Mouse (Mus musculus): ENCODE data around the gene Dbx2. TPM values are rescaled to one million over a fixed set of nuclear protein-coding genes. Genes with fewer than 3 reads are reported as not detected.
A peak's percentile ranks its signal among the peaks of the same experiment; 100 is the strongest.

Gene Dbx2
- polyA plus RNA-seq, 1 experiment from 2014 or later: not detected

- H3K36me3 ChIP-seq (ENCODE audit: control insufficient read depth, insufficient read depth): no peaks in the 10 kb centered on the region
- TF ChIP-seq CTCF (IDR thresholded peaks at IDR 0.05; ENCODE audit: low read depth): no peak
- peaks cover 39% of the 10 kb centered on the region for H3K27me3 ChIP-seq (replicated peaks; ENCODE audit: control insufficient read depth, insufficient read depth, low read length)
- H3K9me3 ChIP-seq (ENCODE audit: control insufficient read depth): no peaks in the 10 kb centered on the region
- no peaks in the 10 kb centered on the region for H3K4me1 ChIP-seq (replicated peaks; ENCODE audit: control insufficient read depth, insufficient read depth, low read length)
- 1% methylated on average over 48 of the region's 49 CpGs for WGBS
- no peak for ATAC-seq
- peak overlapping the region; percentile 47 for H3K4me2 ChIP-seq (replicated peaks; ENCODE audit: low read depth)
- peak overlapping the region; percentile 12 for H3K4me3 ChIP-seq (ENCODE audit: low read depth, low read length)
- no peak overlapping the region for H3K9ac ChIP-seq (ENCODE audit: low read depth, low read length)
- no peak overlapping the region for H3K27ac ChIP-seq (ENCODE audit: low read depth, low read length)
These were observed 1.4 kb downstream of the Dbx2 start for GRCm38 (mm10) chr15:95654211-95654897.

GRCm38 (mm10) chr15:95653812-95654210 is 1.9 kb downstream of the Dbx2 start:
- no peaks in the 10 kb centered on the region for H3K4me1 ChIP-seq (replicated peaks; ENCODE audit: control insufficient read depth, insufficient read depth, low read length)
- peak overlapping the region; percentile 12; the same call in 1 of the 2 replicates for H3K4me3 ChIP-seq (ENCODE audit: low read depth, low read length)
- no peak overlapping the region for H3K27ac ChIP-seq (ENCODE audit: low read depth, low read length)
- no peak for TF ChIP-seq CTCF (IDR thresholded peaks at IDR 0.05; ENCODE audit: low read depth)
- H3K9ac ChIP-seq (ENCODE audit: low read depth, low read length): no peak overlapping the region
- 6% methylated on average over 6 of the region's 6 CpGs for WGBS
- peak overlapping the region; percentile 47; the same call in 1 of the 2 replicates for H3K4me2 ChIP-seq (replicated peaks; ENCODE audit: low read depth)
- H3K9me3 ChIP-seq (ENCODE audit: control insufficient read depth): no peaks in the 10 kb centered on the region
- H3K36me3 ChIP-seq (ENCODE audit: control insufficient read depth, insufficient read depth): no peaks in the 10 kb centered on the region
- no peak for ATAC-seq
- peaks cover 44% of the 10 kb centered on the region for H3K27me3 ChIP-seq (replicated peaks; ENCODE audit: control insufficient read depth, insufficient read depth, low read length)

DNA sequence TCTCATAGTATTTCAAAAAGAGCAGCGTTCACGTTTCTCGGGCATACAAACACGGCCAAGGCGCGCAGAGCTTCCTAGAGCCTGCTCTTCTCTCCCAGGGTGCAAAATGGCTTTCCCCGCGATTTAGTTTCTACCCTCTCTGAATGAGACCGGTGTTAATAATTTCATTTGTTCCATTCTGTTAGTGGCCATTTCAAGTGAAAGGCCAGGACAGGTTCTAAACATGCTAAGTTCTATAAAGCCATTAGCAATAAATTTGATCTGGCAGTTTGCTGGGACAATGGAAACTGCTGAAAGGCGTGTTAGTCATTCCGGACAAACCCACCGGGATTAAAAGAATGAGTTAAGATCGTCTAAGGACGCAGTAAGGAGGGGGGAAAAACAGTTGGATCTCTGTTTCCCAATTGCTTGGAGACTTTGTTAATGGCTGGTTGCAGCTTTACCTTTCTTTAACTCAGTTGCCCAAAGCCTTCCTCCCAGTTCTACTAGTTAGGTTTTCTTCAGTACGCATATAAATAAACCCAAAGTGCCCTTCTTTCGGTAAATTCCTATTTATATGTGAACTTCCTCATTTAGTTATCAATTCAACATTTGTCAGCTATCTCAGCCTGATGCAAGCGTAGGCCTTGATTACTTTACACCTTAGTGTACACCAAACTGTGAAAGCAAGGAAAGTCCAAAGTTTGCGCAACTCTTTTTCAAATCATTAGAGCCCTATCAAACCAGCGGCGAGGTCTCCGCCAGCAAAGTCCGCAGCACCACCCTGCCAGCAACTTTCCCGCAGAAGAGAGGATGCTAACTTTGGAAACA is 2.7 kb downstream of the Dbx2 start:
- Histone ChIP-seq H3K4me2 (replicated peaks; ENCODE audit: low read depth) (no peak overlapping the region), H3K9ac (ENCODE audit: low read depth, low read length) (no peak overlapping the region), H3K27me3 (replicated peaks; ENCODE audit: control insufficient read depth, insufficient read depth, low read length) (peaks cover 44% of the 10 kb centered on the region), H3K4me3 (ENCODE audit: low read depth, low read length) (no peak overlapping the region), H3K27ac (ENCODE audit: low read depth, low read length) (no peak overlapping the region), H3K4me1 (replicated peaks; ENCODE audit: control insufficient read depth, insufficient read depth, low read length) (no peaks in the 10 kb centered on the region), H3K9me3 (ENCODE audit: control insufficient read depth) (no peaks in the 10 kb centered on the region), H3K36me3 (ENCODE audit: control insufficient read depth, insufficient read depth) (no peaks in the 10 kb centered on the region)
- 8% methylated on average over 23 of the region's 23 CpGs for WGBS
- TF ChIP-seq CTCF (IDR thresholded peaks at IDR 0.05; ENCODE audit: low read depth): no peak
- ATAC-seq: no peak

DNA sequence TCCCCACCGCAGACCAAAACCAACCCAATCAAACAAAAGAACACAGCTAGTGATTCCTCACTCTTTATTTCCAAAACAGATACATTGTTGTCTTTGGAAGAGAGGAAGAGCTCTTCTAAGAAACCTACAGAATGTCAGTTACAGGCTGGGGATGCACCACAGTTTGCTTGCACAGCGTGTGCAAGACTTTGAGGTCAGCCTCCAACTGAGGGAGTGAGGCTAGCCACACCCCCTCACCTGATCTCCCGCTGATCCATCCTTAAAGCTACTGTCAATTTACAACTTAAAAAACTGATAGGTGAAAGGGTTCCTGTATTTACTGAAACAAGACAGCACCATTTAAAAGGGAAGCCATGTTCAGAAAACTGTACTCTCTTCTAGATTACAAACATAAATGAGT is 3.9 kb downstream of the Dbx2 start:
- WGBS: 6% methylated on average over 3 of the region's 3 CpGs

DNA sequence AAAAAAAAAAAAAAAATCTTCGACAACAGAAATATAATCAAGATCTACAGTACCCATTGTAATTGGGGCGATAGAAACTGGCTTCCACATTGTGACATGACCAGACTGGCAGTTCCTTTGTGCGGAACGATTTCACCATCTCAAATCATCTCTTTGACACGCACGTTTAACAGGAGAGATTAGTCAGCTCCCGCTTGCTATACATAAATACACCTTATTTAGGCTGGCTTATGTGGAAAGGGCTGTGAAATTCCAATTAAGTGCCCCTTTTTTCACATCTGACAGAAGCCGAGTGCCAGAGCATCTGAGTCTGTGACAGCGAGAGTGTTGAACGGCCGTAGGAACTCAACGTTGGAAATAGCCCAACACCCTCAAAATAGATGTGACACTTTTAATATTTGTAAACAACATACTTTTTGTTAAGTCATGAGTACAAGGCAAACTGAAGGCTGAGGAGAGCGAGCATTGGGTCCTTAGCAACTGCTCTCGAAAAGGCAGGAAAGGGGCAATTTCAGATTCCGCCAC is 12.2 kb downstream of the Dbx2 start:
- Histone ChIP-seq H3K9ac (ENCODE audit: low read depth, low read length) (no peak overlapping the region), H3K9me3 (ENCODE audit: control insufficient read depth) (no peaks in the 10 kb centered on the region), H3K27ac (ENCODE audit: low read depth, low read length) (no peak overlapping the region), H3K4me1 (replicated peaks; ENCODE audit: control insufficient read depth, insufficient read depth, low read length) (no peaks in the 10 kb centered on the region), H3K4me3 (ENCODE audit: low read depth, low read length) (no peak overlapping the region), H3K27me3 (replicated peaks; ENCODE audit: control insufficient read depth, insufficient read depth, low read length) (no peaks in the 10 kb centered on the region), H3K4me2 (replicated peaks; ENCODE audit: low read depth) (no peak overlapping the region), H3K36me3 (ENCODE audit: control insufficient read depth, insufficient read depth) (no peaks in the 10 kb centered on the region)
- 78% methylated on average over 15 of the region's 15 CpGs for WGBS
- no peak for TF ChIP-seq CTCF (IDR thresholded peaks at IDR 0.05; ENCODE audit: low read depth)
- no peak for ATAC-seq

More for the DNA sequence above, 3.9 kb downstream of the Dbx2 start:
- Histone ChIP-seq H3K4me3 (ENCODE audit: low read depth, low read length) (no peak overlapping the region), H3K27ac (ENCODE audit: low read depth, low read length) (no peak overlapping the region), H3K4me1 (replicated peaks; ENCODE audit: control insufficient read depth, insufficient read depth, low read length) (no peaks in the 10 kb centered on the region), H3K27me3 (replicated peaks; ENCODE audit: control insufficient read depth, insufficient read depth, low read length) (peaks cover 44% of the 10 kb centered on the region), H3K9me3 (ENCODE audit: control insufficient read depth) (no peaks in the 10 kb centered on the region), H3K4me2 (replicated peaks; ENCODE audit: low read depth) (no peak overlapping the region), H3K36me3 (ENCODE audit: control insufficient read depth, insufficient read depth) (no peaks in the 10 kb centered on the region), H3K9ac (ENCODE audit: low read depth, low read length) (no peak overlapping the region)
- ATAC-seq: no peak
- TF ChIP-seq CTCF (IDR thresholded peaks at IDR 0.05; ENCODE audit: low read depth): no peak

GRCm38 (mm10) chr15:95640347-95640746 is 15.4 kb downstream of the Dbx2 start:
- Histone ChIP-seq H3K4me1 (replicated peaks; ENCODE audit: control insufficient read depth, insufficient read depth, low read length) (no peaks in the 10 kb centered on the region), H3K9me3 (ENCODE audit: control insufficient read depth) (no peaks in the 10 kb centered on the region), H3K4me3 (ENCODE audit: low read depth, low read length) (no peak overlapping the region), H3K4me2 (replicated peaks; ENCODE audit: low read depth) (no peak overlapping the region), H3K36me3 (ENCODE audit: control insufficient read depth, insufficient read depth) (no peaks in the 10 kb centered on the region), H3K27me3 (replicated peaks; ENCODE audit: control insufficient read depth, insufficient read depth, low read length) (no peaks in the 10 kb centered on the region), H3K9ac (ENCODE audit: low read depth, low read length) (no peak overlapping the region), H3K27ac (ENCODE audit: low read depth, low read length) (no peak overlapping the region)
- WGBS: 32% methylated on average over 11 of the region's 11 CpGs
- ATAC-seq: no peak
- TF ChIP-seq CTCF (IDR thresholded peaks at IDR 0.05; ENCODE audit: low read depth): no peak

Data from intestine, postnatal 0 days (tissue).